Mouse (Mus musculus) erythroblast, embryonic 14.5 days (primary cell): ENCODE results near the gene P2ry2. TPM values are rescaled to one million over a fixed set of nuclear protein-coding genes. Genes with fewer than 3 reads are reported as not detected.

Experiments used
- H3K27me3 ChIP-seq: 2 replicates; pipeline ENCODE4 v1.6.1; 2012; ENCODE audit warnings: inconsistent platforms; ENCODE audit not compliant: control insufficient read depth
- H3K36me3 ChIP-seq: 2 replicates; pipeline ENCODE4 v1.6.1; 2012; ENCODE audit warnings: mild to moderate bottlenecking, inconsistent platforms; ENCODE audit not compliant: control insufficient read depth
- H3K4me1 ChIP-seq: 2 replicates; pipeline ENCODE4 v1.6.1; 2012; ENCODE audit warnings: inconsistent platforms; ENCODE audit not compliant: control insufficient read depth
- H3K4me3 ChIP-seq: replicated peaks from 2 replicates; pipeline ENCODE3; 2012; ENCODE audit warnings: moderate library complexity, mild to moderate bottlenecking, inconsistent platforms
- H3K9me3 ChIP-seq: 2 replicates; pipeline ENCODE4 v1.6.1; 2012; ENCODE audit warnings: low read length, inconsistent platforms, mixed read lengths; ENCODE audit not compliant: control insufficient read depth
- GATA1 ChIP-seq: IDR thresholded peaks from 2 replicates; pipeline ENCODE4 v1.6.1; 2012; ENCODE audit warnings: low read length, inconsistent platforms, mixed read lengths
- TAL1 ChIP-seq: IDR thresholded peaks from 3 replicates; pipeline ENCODE4 v1.6.1; 2012; ENCODE audit warnings: low read length, inconsistent platforms, mixed read lengths
- polyA plus RNA-seq: library from polyadenylated mRNA; stranded (reverse); fragments of >175 nt; gene quantifications from 2 replicates; pipeline ENCODE4 v1.2.3, GENCODE M21; 2012

Gene P2ry2
- polyA plus RNA-seq, 1 experiment, result 0.03 TPM

DNA sequence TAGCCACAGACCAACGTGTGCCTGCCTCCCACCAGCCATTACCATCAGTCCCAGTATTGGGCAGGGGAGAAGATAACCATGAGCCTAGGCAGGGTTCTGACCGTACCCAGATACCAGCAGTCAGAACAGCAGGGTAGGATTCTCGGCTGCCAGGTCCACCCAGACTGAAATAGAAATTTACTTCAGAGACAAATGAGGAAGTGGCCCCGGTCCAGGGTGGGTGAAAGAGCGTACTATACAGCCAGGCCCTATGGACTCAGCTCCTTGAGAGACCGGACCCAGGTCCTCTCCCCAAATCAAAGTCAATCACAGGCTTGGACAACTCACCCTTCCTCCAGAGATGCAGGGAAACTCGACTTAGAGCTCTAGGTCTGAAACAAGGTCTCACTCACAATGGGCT is 51.5 kb downstream of the P2ry2 start:
- no peak for TF ChIP-seq TAL1
- TF ChIP-seq GATA1, result no peak
- Histone ChIP-seq H3K36me3 (no peaks in the 10 kb centered on the region), H3K4me3 (no peak overlapping the region), H3K9me3 (no peaks in the 10 kb centered on the region), H3K4me1 (no peaks in the 10 kb centered on the region), H3K27me3 (no peaks in the 10 kb centered on the region)

- H3K27me3 ChIP-seq, result no peaks in the 10 kb centered on the region
These were observed 52.2 kb downstream of the P2ry2 start for GRCm38 (mm10) chr7:100960462-100960861.

DNA sequence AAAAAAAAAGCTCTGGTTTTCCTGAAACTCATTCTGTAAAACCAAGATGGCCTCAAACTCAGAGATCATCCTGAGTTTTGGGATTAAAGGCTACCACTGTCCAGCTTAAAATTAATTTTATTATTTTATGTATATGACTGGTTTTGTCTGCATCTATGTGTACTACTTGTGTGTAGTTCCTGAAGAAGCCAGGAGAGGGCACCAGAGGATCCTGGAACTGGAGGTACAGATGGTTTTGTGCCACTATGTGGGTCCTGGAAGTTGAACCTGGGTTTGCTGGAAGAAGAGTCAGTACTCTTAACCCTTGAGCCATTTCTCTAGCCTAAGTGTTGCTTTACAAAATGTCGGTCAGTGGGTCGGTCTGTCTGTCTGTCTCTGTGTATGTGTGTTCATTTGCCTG is 54.2 kb downstream of the P2ry2 start:
- Histone ChIP-seq H3K4me1 (no peaks in the 10 kb centered on the region), H3K36me3 (no peaks in the 10 kb centered on the region), H3K27me3 (no peaks in the 10 kb centered on the region), H3K9me3 (no peaks in the 10 kb centered on the region), H3K4me3 (no peak overlapping the region)
- TF ChIP-seq TAL1 (no peak), GATA1 (no peak)

More at GRCm38 (mm10) chr7:100960462-100960861, 52.2 kb downstream of the P2ry2 start:
- H3K4me3 ChIP-seq, result no peak overlapping the region
- H3K36me3 ChIP-seq, result no peaks in the 10 kb centered on the region
- no peaks in the 10 kb centered on the region for H3K9me3 ChIP-seq
- no peak for TF ChIP-seq TAL1
- no peak for TF ChIP-seq GATA1
- H3K4me1 ChIP-seq, result no peaks in the 10 kb centered on the region

DNA sequence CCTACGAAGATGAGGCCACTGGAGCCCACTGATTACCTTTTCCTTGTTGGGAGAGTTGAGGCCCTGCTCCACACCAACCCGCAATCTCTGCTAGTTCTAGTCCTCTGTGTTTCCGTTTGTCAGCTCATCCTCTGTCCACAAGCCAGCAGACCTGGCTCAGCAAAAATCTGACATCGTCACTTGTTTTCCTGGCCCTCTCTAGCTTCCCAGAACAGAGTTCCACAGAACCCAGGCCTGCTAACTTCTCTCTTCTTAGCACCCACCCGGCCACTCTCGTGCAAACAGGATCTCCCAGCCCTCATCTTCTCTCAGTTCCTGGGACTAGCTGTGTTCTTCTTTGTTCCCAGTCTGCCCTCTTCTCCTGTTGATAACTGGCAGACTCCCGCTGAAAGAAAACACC is 60.0 kb downstream of the P2ry2 start:
- no peak overlapping the region for H3K4me3 ChIP-seq
- H3K36me3 ChIP-seq, result no peaks in the 10 kb centered on the region
- no peaks in the 10 kb centered on the region; the same call in 1 of the 2 replicates for H3K4me1 ChIP-seq
- no peak for TF ChIP-seq TAL1
- TF ChIP-seq GATA1, result no peak
- no peaks in the 10 kb centered on the region for H3K9me3 ChIP-seq
- peaks cover 3% of the 10 kb centered on the region; the same call in 1 of the 2 replicates for H3K27me3 ChIP-seq

GRCm38 (mm10) chr7:100951903-100952302 is 60.8 kb downstream of the P2ry2 start:
- peaks cover 3% of the 10 kb centered on the region; the same call in 1 of the 2 replicates for H3K27me3 ChIP-seq
- H3K4me3 ChIP-seq, result no peak overlapping the region
- no peaks in the 10 kb centered on the region; the same call in 1 of the 2 replicates for H3K4me1 ChIP-seq
- H3K9me3 ChIP-seq, result no peaks in the 10 kb centered on the region
- TF ChIP-seq TAL1, result no peak
- no peak for TF ChIP-seq GATA1
- H3K36me3 ChIP-seq, result no peaks in the 10 kb centered on the region

GRCm38 (mm10) chr7:100950481-100951010 is 62.1 kb downstream of the P2ry2 start:
- peaks cover 3% of the 10 kb centered on the region; the same call in 1 of the 2 replicates for H3K27me3 ChIP-seq
- no peak for TF ChIP-seq TAL1
- no peak for TF ChIP-seq GATA1
- H3K4me1 ChIP-seq, result no peaks in the 10 kb centered on the region; the same call in 1 of the 2 replicates
- H3K4me3 ChIP-seq, result no peak overlapping the region
- no peaks in the 10 kb centered on the region for H3K9me3 ChIP-seq
- H3K36me3 ChIP-seq, result no peaks in the 10 kb centered on the region

GRCm38 (mm10) chr7:100950031-100950430 is 62.6 kb downstream of the P2ry2 start:
- H3K9me3 ChIP-seq, result no peaks in the 10 kb centered on the region
- H3K4me1 ChIP-seq, result no peaks in the 10 kb centered on the region; the same call in 1 of the 2 replicates
- H3K27me3 ChIP-seq, result peaks cover 3% of the 10 kb centered on the region; the same call in 1 of the 2 replicates
- H3K36me3 ChIP-seq, result no peaks in the 10 kb centered on the region
- H3K4me3 ChIP-seq, result no peak overlapping the region
- TF ChIP-seq GATA1 (no peak), TAL1 (no peak)

Other genes starting within 250 kb of the P2ry2 start
- gene Relt, start 149.4 kb downstream of the P2ry2 start, polyA plus RNA-seq, result 16.3 and 17.6 TPM in 2 replicates
- gene Arhgef17, start 80.8 kb downstream of the P2ry2 start, polyA plus RNA-seq, result 0.02 TPM in 2 replicates
- 0.09 and 0.16 TPM in 2 replicates for gene P2ry6, start 38.2 kb downstream of the P2ry2 start, polyA plus RNA-seq
- gene Fchsd2, start 80.0 kb upstream of the P2ry2 start, polyA plus RNA-seq, result 0.02 TPM in 2 replicates